Mouse (Mus musculus): ENCODE data around the gene 9530077C05Rik. TPM values are rescaled to one million over a fixed set of nuclear protein-coding genes. Genes with fewer than 3 reads are reported as not detected.
"Not testable (repeated sequence)": the region's sequence is repeated elsewhere in the genome, so short reads cannot be mapped to it uniquely, and the experiment has no call there.

9530077C05Rik gene
- polyA plus RNA-seq, 1 experiment from 2014 or later: 3.1 TPM

GRCm38 (mm10) chr9:22390390-22390789 is 20.9 kb upstream of the 9530077C05Rik start:
- no peak for ATAC-seq (ENCODE audit: insufficient number of reproducible peaks, insufficient read depth, low FRiP score, low TSS enrichment, low read depth)
- H3K27me3 ChIP-seq: no peaks in the 10 kb centered on the region
- WGBS: 83% methylated on average over 5 of the region's 5 CpGs
- no peak overlapping the region for H3K4me3 ChIP-seq
- H3K36me3 ChIP-seq: no peaks in the 10 kb centered on the region
- no peak overlapping the region for H3K9ac ChIP-seq
- no peaks in the 10 kb centered on the region for H3K9me3 ChIP-seq
- H3K4me2 ChIP-seq: no peak overlapping the region
- H3K4me1 ChIP-seq: peaks cover 23% of the 10 kb centered on the region
- no peak overlapping the region for H3K27ac ChIP-seq

- no peak overlapping the region for H3K4me3 ChIP-seq
- WGBS: 80% methylated on average over 2 of the region's 2 CpGs
- no peaks in the 10 kb centered on the region for H3K9me3 ChIP-seq
- no peak overlapping the region for H3K4me2 ChIP-seq
- H3K9ac ChIP-seq: no peak overlapping the region
- no peak overlapping the region for H3K27ac ChIP-seq
- ATAC-seq (ENCODE audit: insufficient number of reproducible peaks, insufficient read depth, low FRiP score, low TSS enrichment, low read depth): no peak
- H3K4me1 ChIP-seq: peaks cover 2% of the 10 kb centered on the region; the same call in 1 of the 2 replicates
- H3K27me3 ChIP-seq: no peaks in the 10 kb centered on the region
- H3K36me3 ChIP-seq: no peaks in the 10 kb centered on the region
These were observed 16.6 kb upstream of the 9530077C05Rik start for GRCm38 (mm10) chr9:22394725-22395124.

- H3K36me3 ChIP-seq: no peaks in the 10 kb centered on the region
- no peaks in the 10 kb centered on the region for H3K9me3 ChIP-seq
- no peaks in the 10 kb centered on the region for H3K4me1 ChIP-seq
- ATAC-seq (ENCODE audit: insufficient number of reproducible peaks, insufficient read depth, low FRiP score, low TSS enrichment, low read depth): no peak
- WGBS: 77% methylated on average over 4 of the region's 4 CpGs
- no peak overlapping the region for H3K4me3 ChIP-seq
- H3K27me3 ChIP-seq: no peaks in the 10 kb centered on the region
- H3K9ac ChIP-seq: no peak overlapping the region
- no peak overlapping the region for H3K4me2 ChIP-seq
- H3K27ac ChIP-seq: no peak overlapping the region
These were observed 12.3 kb upstream of the 9530077C05Rik start for GRCm38 (mm10) chr9:22399021-22399420.

GRCm38 (mm10) chr9:22402001-22402400 is 9.3 kb upstream of the 9530077C05Rik start:
- Histone ChIP-seq H3K27me3 (no peaks in the 10 kb centered on the region), H3K27ac (no peak overlapping the region), H3K9me3 (no peaks in the 10 kb centered on the region), H3K4me3 (no peak overlapping the region), H3K9ac (no peak overlapping the region), H3K4me1 (no peaks in the 10 kb centered on the region), H3K4me2 (no peak overlapping the region), H3K36me3 (no peaks in the 10 kb centered on the region)
- WGBS: 80% methylated on average over 6 of the region's 6 CpGs
- ATAC-seq (ENCODE audit: insufficient number of reproducible peaks, insufficient read depth, low FRiP score, low TSS enrichment, low read depth): no peak

GRCm38 (mm10) chr9:22402976-22403375 is 8.3 kb upstream of the 9530077C05Rik start:
- no peak overlapping the region for H3K4me3 ChIP-seq
- H3K9ac ChIP-seq: no peak overlapping the region
- H3K4me1 ChIP-seq: no peaks in the 10 kb centered on the region
- WGBS: 79% methylated on average over 3 of the region's 3 CpGs
- no peaks in the 10 kb centered on the region for H3K9me3 ChIP-seq
- no peak overlapping the region for H3K27ac ChIP-seq
- H3K4me2 ChIP-seq: no peak overlapping the region
- no peaks in the 10 kb centered on the region for H3K36me3 ChIP-seq
- H3K27me3 ChIP-seq: no peaks in the 10 kb centered on the region
- ATAC-seq (ENCODE audit: insufficient number of reproducible peaks, insufficient read depth, low FRiP score, low TSS enrichment, low read depth): no peak

GRCm38 (mm10) chr9:22403501-22403900 is 7.8 kb upstream of the 9530077C05Rik start:
- not testable (repeated sequence) for H3K9me3 ChIP-seq; H3K4me2 ChIP-seq; H3K27ac ChIP-seq; ATAC-seq (ENCODE audit: insufficient number of reproducible peaks, insufficient read depth, low FRiP score, low TSS enrichment, low read depth); H3K27me3 ChIP-seq; H3K4me3 ChIP-seq; H3K4me1 ChIP-seq; H3K9ac ChIP-seq; H3K36me3 ChIP-seq
- WGBS: 70% methylated on average over 2 of the region's 2 CpGs

- no peak overlapping the region for H3K27ac ChIP-seq
- H3K4me1 ChIP-seq: no peaks in the 10 kb centered on the region
- no peaks in the 10 kb centered on the region for H3K27me3 ChIP-seq
- no peak overlapping the region for H3K4me3 ChIP-seq
- no peak overlapping the region for H3K4me2 ChIP-seq
- no peak overlapping the region for H3K9ac ChIP-seq
- no peaks in the 10 kb centered on the region for H3K36me3 ChIP-seq
- WGBS: 65% methylated on average over 3 of the region's 3 CpGs
- ATAC-seq (ENCODE audit: insufficient number of reproducible peaks, insufficient read depth, low FRiP score, low TSS enrichment, low read depth): no peak
- no peaks in the 10 kb centered on the region for H3K9me3 ChIP-seq
These were observed 5.9 kb upstream of the 9530077C05Rik start for GRCm38 (mm10) chr9:22405414-22405813.

GRCm38 (mm10) chr9:22407633-22408032 is 3.7 kb upstream of the 9530077C05Rik start:
- not testable (repeated sequence) for ATAC-seq (ENCODE audit: insufficient number of reproducible peaks, insufficient read depth, low FRiP score, low TSS enrichment, low read depth); H3K27ac ChIP-seq; H3K9me3 ChIP-seq; H3K4me2 ChIP-seq; H3K4me1 ChIP-seq; H3K36me3 ChIP-seq; H3K4me3 ChIP-seq; H3K9ac ChIP-seq; H3K27me3 ChIP-seq
- WGBS: 79% methylated on average over 4 of the region's 4 CpGs

- H3K9ac ChIP-seq; ATAC-seq (ENCODE audit: insufficient number of reproducible peaks, insufficient read depth, low FRiP score, low TSS enrichment, low read depth); H3K4me3 ChIP-seq; H3K27me3 ChIP-seq; H3K4me2 ChIP-seq; H3K27ac ChIP-seq; H3K4me1 ChIP-seq; H3K36me3 ChIP-seq; H3K9me3 ChIP-seq: not testable (repeated sequence)
- 27% methylated on average over 4 of the region's 4 CpGs for WGBS
These were observed 3.0 kb upstream of the 9530077C05Rik start for GRCm38 (mm10) chr9:22408344-22408743.

- H3K4me3 ChIP-seq: no peak overlapping the region
- H3K27me3 ChIP-seq: no peaks in the 10 kb centered on the region
- ATAC-seq (ENCODE audit: insufficient number of reproducible peaks, insufficient read depth, low FRiP score, low TSS enrichment, low read depth): no peak
- H3K27ac ChIP-seq: no peak overlapping the region
- no peak overlapping the region for H3K9ac ChIP-seq
- no peaks in the 10 kb centered on the region for H3K9me3 ChIP-seq
- H3K4me1 ChIP-seq: peaks cover 2% of the 10 kb centered on the region; the same call in 1 of the 2 replicates
- 75% methylated on average over 7 of the region's 7 CpGs for WGBS
- H3K4me2 ChIP-seq: no peak overlapping the region
- H3K36me3 ChIP-seq: no peaks in the 10 kb centered on the region
These were observed 1.8 kb upstream of the 9530077C05Rik start for GRCm38 (mm10) chr9:22409501-22409900.

- Histone ChIP-seq H3K27ac (no peak overlapping the region), H3K36me3 (no peaks in the 10 kb centered on the region), H3K9ac (no peak overlapping the region), H3K4me3 (no peak overlapping the region), H3K4me2 (no peak overlapping the region), H3K4me1 (peaks cover 2% of the 10 kb centered on the region; the same call in 1 of the 2 replicates), H3K27me3 (no peaks in the 10 kb centered on the region), H3K9me3 (no peaks in the 10 kb centered on the region)
- WGBS: 70% methylated on average over 3 of the region's 3 CpGs
- no peak for ATAC-seq (ENCODE audit: insufficient number of reproducible peaks, insufficient read depth, low FRiP score, low TSS enrichment, low read depth)
These were observed 4.9 kb downstream of the 9530077C05Rik start for GRCm38 (mm10) chr9:22416187-22416586.

- no peaks in the 10 kb centered on the region for H3K27me3 ChIP-seq
- 46% methylated on average over 6 of the region's 6 CpGs for WGBS
These were observed 6.2 kb downstream of the 9530077C05Rik start for GRCm38 (mm10) chr9:22417547-22417946.

GRCm38 (mm10) chr9:22419877-22420276 is 8.6 kb downstream of the 9530077C05Rik start:
- Histone ChIP-seq H3K4me3 (no peak overlapping the region), H3K9ac (no peak overlapping the region), H3K9me3 (no peaks in the 10 kb centered on the region), H3K27ac (no peak overlapping the region), H3K4me1 (no peaks in the 10 kb centered on the region), H3K27me3 (no peaks in the 10 kb centered on the region), H3K4me2 (no peak overlapping the region), H3K36me3 (no peaks in the 10 kb centered on the region)
- WGBS: 80% methylated on average over 3 of the region's 3 CpGs
- no peak for ATAC-seq (ENCODE audit: insufficient number of reproducible peaks, insufficient read depth, low FRiP score, low TSS enrichment, low read depth)

More at GRCm38 (mm10) chr9:22417547-22417946, 6.2 kb downstream of the 9530077C05Rik start:
- Histone ChIP-seq H3K4me3 (no peak overlapping the region), H3K9ac (no peak overlapping the region), H3K27ac (no peak overlapping the region), H3K36me3 (no peaks in the 10 kb centered on the region), H3K4me1 (no peaks in the 10 kb centered on the region), H3K4me2 (no peak overlapping the region), H3K9me3 (no peaks in the 10 kb centered on the region)
- no peak for ATAC-seq (ENCODE audit: insufficient number of reproducible peaks, insufficient read depth, low FRiP score, low TSS enrichment, low read depth)

All from embryonic facial prominence, embryonic 13.5 days (tissue).